Mouse (Mus musculus) heart, adult 18-20 months (tissue): ENCODE results near the gene Htr6. TPM values are rescaled to one million over a fixed set of nuclear protein-coding genes. Genes with fewer than 3 reads are reported as not detected.

ENCODE experiments used
- DNase-seq, 2 experiments: peaks; one replicate each; pipeline ENCODE4 v3.0.0; 2021 to 2022; ENCODE audit warnings: mixed read lengths in 1 of 2
- total RNA-seq, 2 experiments: library from RNA; stranded (reverse); gene quantifications; 2 replicates each; pipeline ENCODE4 v1.2.3; 2021

The Htr6 gene
- total RNA-seq, 2 experiments from 2014 or later: not detected

DNA sequence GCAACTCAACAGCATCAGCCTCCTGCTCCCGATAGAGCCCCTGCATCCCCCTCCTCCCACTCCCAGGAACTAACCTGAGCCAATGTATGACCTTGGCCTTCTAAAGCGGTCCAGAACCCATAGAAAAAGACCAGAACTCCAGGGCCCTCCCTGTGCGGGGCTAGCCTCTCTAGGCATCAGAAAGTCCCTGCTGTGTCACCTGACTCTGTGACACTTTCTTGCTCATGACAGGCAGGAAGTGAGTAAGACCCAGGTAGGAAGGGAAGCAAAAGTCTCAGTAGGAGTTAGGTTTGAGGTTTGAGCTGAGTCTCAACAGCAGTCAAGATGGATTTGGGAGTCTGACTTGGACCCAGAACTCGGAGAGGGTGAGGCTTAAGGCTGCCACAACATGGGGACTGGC lies 11.6 kb upstream of the Htr6 start:
- no peak for DNase-seq

DNA sequence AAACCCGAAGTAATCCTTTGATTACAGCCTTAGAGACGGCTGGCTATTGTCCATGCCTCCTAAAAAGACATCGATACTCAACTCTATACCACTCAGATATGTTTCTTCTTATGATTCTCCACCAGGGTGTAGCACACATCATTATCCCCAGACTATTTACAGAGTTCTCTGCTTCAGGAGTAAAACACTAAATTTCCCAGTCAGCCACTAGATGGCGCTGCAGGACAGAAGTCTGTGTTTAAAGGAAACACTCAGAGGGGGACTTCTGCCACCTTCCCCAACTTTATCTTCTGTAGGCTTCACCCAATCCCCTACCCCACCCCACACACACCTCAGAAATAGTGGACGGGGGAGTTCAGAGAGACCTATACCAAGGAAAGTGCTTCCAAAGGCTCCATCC lies 10.7 kb upstream of the Htr6 start:
- DNase-seq: peak; percentile 82 to 95

DNA sequence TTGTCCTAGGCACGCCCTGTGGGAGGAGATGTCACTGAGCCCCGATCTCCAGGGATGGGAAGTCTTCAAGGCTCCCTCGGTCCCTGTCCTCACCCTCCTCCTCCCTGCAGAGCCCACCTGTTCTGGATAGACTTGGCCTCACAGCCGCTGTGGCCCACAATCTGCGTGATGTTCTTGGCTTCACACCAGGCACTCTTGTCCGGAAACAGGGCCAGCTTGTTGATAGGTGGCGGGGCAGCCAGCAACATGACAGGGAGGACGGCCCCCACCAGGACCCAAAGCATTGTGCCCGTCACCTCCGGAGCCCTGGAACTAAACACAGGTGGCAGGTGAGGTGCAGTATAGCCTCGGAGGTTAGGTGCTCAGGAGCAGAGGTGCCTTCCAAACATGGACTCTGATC lies 10.0 kb upstream of the Htr6 start:
- peak in 1 of 2 experiments; percentile 46 for DNase-seq

DNA sequence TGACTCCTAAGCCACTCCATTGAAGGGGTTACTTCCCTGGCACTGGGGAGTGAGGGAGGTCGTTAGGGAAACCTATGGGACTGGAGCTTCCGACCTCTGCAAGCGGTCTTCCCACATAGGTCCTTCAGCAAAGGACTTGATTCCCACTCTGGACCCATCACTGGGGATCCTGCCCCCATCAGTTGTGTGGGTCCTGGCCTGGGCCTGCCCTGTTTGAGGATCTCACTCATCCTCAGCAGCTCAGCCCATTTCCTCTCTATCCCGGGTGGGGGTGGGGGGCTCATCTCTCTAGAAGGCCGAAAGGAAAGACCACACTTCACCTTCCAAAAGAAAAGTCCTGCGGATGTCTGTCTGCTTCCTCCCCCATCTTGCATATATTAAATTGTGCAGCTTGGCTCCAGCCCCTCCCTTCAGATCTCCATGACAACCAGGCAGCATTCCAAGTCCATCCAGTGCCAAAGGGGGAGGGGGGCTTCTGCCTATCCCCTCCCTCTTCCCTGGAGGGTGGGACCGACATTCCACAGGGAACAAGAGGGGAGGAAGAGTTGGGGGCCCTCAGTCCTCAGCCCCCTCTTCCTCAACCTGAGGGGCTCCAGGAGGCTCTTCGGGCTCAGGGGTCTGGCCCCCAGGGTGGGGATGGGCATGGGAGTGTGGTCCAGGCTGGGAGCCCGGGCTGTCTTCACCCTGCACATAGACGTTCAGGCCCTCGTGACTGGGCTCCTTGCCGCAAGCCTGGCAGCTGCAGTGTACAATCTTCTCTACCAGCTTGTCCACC lies 7.6 kb upstream of the Htr6 start:
- peak in 1 of 2 experiments; percentile 37 for DNase-seq

DNA sequence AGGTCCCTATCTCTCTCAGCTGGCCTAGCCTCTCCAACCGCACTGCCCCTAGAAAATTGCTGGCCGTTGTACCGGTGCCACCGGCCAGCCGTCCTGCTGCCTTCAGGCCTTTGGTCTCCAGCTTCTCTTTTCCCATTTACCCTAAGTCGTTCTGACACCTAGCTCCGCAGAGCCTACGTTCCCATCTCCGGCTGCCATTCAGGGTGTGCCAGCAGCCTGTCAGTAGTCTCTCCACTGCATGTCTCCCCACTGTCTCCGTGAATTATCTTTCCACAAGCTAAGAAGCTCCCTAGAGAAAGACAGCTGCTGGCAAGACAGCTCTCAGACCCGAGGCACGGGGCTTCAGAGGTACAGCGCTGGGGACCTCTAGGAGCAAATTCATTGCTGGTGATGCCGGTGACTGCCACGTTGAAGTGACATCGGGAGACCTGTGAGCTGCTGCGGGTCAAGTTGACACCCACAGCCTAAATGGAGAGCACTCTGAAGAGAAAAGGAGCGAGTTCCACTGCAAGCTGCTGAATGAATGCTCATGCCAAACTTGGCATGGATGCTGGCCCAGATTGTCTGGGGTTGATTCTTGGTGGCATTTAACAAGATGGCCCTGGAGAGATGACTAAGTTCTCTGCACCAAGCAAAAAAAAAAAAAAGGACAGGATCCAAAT lies 6.0 kb upstream of the Htr6 start:
- no peak for DNase-seq

DNA sequence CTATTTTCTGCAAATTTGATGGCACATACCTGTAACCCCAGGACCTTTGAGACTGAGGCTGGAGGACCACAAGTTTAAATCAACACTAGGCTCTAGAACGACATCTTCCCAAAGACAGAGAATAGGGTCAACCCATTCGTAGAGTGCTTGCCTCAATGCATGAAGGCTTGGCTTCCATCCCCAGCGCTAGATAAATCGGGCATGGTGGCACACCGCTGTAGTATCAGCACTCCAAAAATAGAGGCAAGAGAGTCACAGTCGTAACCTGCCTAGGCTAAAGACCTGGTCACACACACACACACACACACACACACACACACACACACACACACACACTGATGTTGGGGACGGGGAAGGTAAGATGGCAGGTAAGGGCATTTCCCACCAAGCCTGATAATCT lies 4.9 kb upstream of the Htr6 start:
- peak in 1 of 2 experiments; percentile 53 for DNase-seq

DNA sequence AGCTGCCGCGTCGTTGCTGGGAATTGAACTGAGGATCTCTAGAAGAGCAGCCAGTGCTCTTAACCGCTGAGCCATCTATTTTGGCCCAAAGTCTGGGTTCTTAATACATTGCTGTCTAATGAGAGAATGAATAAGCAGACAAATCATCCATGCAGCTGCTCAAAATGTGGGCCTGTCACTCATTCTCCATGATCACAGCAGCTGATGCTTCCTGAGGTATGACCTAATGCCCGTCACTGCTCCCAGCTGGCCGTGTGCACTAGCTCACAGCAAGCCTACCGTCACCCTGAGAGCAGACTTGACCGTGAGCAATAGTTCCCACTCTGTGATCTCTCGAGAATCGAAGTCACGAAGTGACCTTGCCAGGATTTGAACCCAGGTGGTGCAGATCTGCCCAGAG lies 4.1 kb upstream of the Htr6 start:
- no peak for DNase-seq

DNA sequence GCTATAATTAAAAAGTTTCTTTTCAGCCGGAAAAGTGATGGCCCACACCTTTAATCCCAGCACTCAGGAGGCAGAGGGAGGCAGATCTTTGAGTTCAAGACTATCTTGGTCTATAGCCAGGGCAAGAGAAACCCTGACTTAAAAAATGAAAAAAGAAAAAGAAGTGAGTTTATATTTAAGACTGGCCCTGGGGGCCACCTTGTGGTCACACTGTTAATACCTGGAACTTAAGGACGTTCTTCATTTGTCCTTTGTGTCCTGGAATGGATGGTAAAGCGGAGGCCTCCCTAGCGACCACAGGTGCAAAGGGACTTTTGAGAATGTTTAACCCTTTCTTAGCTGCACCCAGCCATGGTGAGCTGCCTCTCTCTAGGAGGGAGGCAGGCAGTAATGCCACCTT lies 3.4 kb upstream of the Htr6 start:
- DNase-seq: no peak

DNA sequence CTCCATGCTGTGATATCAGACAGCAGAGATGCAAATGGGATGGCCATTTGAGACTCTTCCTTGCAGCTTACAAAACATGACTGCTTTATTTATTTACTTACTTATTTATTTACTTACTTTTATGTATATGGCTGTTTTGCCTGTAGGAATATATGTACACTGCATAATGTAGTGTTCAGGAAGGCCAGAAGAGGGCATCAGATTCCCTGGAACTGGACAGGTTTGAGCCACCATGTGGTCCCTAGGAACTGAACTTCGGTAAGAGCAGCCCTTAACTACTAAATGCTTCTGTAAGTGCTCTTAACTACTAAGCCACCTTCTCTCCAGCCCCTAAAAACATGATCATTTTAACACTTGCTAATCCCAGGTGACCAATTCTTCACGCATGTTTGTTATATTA lies 2.9 kb upstream of the Htr6 start:
- DNase-seq: peak in 1 of 2 experiments; percentile 59

DNA sequence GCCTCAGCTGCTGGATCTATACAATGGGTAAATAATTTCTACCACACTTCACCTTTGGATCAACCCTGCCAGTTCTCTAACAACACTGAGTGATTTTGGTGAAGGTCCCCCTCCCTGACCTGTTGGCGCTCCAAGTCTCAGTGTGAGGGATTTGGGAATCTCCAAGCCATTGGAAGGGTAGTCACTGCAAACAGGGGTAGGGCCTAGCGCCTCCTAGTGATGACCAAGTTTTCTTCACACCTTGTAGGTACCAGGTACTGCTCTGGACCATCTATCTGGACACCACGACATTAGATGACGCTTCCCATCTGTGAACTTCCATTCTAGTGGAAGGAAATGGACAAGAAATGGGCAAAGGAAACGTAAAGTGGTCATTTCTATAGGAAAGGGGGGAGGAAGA lies 545 bp upstream of the Htr6 start:
- no peak for DNase-seq

DNA sequence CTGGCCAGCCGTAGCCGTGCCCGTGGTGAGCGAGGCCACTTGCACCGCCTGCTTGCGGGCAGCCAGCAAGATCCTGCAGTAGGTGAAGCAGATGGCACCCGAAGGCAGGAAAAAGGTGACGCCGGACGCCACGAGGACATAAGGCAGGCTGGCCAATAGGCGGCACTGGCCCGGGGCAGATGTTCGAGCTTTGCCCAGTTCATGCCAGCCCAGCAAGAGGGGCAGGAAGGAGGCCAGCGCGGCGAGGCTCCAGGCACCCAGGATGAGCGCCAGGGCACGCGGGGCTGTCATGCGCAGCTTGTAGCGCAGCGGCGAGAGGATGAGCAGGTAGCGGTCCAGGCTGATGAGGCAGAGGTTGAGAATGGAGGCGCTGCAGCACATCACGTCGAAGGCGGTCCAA lies 1.3 kb downstream of the Htr6 start:
- DNase-seq: no peak

DNA sequence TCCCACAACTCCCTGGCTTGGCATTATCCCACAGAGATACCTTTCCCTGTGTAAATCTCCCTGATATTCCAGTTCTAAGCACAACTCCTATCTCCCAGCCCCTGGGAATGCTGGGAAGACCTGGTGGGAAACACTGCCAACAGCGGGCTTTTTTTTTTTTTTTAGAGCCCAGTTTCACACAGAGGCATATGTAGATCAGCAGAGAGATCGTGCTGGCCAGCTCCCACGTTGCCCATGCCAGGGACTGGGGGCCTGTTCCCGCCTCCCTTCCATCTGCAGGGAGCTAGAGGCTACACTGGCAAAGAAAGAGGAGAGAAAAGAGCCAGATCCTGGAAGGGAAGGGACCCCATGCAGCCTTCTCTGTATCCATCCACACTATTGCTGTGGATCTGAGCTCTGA lies 7.1 kb downstream of the Htr6 start:
- no peak for DNase-seq

DNA sequence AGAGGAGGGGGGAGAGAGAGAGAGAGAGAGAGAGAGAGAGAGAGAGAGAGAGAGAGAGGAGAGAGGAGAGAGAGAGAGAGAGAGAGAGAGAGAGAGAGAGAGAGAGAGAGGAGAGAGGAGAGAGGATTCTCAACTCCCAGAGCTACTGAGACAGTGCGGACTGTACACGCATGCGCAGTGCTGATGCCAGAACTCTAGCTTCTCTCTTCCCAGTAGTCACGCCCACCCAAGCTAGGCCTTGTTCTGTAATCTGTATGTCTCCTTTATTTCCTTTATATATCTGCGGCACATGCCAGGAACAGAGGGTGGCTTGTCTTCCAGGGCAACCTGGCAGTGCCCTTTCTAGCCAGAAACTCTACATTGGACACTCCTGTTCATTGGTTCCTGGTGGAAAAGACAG lies 10.5 kb downstream of the Htr6 start:
- no peak for DNase-seq

DNA sequence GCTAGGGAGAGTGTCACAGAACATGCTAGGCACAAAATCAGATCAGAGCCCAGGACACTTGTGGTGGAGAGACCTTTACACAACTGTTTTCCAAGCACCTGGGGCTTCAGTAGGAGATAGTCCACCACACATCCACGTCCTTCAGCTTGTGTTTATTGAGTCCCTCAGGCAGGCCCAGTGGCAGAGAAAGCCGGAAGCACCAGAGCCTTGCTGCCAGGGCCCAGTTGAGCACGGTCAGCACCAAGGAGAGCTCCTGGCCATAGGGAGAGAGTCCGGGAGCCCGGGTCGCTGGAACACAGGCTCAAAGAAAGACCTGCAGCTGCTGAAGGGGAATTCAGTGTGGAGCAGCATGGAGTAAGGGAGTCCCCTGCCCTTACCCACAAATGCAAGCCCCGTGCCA lies 15.8 kb downstream of the Htr6 start:
- no peak for DNase-seq

DNA sequence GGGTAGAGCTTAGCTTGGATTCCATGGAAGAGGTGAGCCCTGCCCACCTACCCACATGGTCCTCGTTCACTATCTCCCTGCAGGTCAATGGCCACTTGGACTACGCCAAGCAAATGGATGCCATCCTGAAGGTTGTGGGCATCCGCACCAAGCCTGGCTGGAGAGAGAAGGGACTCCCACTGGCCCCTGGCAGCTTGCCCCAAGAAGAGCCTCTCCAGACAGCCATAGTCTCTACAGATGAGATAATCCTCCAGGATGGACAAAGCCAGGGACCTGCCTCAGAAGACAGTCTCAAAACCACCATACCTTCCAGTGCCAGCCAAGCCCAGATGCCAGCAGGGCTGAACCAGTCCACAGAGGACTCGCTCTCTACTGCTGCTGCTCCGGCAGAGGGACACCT lies 17.3 kb downstream of the Htr6 start:
- DNase-seq: no peak

DNA sequence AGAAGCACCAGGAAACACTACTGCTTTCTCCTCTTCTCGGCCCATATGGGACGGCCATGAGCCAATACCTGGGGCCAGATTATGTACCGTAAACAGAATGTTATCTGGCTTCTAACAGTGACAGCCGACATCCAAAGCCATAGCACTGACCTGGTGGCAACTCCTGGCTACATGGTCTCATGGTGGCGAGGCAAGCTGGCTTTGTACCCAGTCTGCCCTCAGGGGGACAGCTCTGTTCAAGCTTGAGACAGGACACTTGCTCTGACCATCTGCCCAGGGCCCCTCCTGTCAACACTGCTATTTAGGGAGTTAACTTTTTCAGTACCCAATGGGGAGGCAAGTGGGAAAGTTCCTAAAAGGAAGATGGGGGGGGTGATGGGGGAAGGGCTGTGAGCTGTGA lies 18.1 kb downstream of the Htr6 start:
- DNase-seq: no peak

DNA sequence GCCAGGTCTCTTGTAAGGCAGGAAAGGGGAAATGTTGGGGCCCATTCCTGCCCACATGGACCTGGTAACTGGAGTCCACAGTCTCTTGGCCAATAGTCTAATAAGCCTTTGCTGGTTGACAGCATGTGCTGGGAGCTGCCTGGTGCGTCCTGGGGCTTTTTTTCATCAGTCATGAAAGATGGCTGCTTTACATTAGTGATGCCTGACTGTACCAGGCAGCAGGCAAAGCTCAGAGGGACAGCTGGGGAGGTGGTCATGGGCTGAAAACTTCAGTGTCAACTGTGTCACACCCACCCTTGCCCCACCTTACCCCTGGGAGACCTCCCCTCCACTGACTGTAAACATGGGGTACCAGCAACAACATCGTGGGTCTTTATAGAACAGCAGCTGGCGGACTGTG lies 19.6 kb downstream of the Htr6 start:
- DNase-seq: no peak

DNA sequence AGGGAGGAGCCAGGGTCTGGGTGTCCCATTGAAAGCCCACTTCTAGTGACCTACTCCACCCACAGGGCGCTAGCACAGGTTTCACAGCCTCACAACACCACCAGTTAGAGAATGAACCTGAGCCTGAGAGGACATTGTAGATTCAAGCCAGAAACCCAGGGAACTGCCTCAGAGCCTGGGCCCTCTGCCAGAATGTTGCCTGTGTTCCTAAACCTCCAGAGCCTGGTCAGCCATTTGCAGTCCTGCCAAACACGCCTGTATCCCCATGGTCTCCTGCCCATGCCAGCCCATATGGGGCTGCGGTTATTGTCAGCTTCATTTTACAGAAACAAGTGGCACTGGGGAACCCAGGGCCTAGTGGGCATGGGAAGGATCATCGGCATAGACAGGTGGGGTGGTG lies 20.0 kb downstream of the Htr6 start:
- peak; percentile 54 to 56 for DNase-seq

DNA sequence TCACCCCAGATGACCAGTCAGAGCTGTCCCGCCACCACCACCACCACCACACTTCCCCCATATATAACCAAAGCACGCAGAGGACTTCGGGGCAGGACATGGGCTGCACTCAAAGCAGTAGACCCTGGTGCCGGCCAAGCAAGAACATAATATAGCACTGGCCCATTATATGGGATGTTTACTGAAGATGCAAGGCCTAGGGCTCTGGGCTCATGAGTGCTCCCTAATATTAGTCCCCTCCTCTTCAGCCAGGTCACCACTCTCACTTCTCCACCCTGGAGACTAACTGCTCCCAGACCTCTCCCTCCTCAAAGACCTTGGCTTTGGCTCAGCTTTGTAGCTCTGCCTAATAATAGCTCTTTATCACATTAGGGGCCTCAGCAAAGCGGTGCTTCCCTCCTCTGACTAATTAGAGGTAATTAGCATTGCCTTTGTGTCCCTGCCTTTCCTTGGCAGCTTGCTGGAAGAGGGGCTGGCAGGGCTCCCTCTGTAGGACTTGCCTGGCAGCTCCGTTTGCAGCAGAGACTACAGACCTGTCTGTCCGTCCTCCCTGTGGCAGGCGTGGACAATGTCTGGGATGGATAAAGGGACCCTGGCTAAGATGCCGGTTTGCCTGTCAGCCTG lies 21.0 kb downstream of the Htr6 start:
- DNase-seq: peak; percentile 26 to 48

DNA sequence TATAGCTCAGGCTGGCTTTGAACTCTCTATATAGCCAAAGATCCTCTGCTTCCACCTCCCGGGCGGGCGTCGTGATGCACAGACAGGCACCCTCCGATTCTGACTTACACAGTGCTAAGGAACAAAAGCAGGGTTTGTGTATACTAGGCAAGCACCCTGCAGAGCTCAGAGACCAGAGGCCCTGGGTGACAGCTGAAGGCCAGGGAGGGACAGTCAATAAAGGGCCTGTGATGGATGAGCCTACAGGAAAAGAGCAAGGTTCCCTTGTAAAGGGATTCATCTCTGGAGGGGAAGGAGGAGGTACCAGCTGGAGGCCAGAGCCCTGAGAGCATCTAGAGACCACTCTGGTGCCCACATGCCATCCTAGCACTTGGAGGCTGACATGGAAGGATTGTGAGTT lies 22.0 kb downstream of the Htr6 start:
- DNase-seq: no peak

DNA sequence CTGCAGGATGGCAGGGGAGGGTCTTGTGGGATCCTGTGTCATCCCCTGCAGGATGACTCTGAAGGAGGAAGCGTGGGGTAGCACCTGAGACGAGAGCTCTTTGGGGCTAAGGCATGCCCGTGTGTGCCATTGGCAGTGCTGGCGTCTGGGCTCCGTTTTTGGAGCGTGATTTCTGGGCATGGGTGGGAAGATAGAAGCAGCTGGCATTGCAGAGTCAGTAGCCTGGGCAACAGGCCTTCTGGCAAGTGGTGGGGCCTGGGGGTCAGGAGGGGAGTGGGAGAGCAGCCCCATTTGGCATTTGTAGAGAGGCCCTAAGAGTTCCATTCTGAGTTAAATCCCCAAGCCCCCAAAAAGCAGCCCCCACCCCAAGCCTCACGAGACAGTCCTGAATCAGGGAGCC lies 22.6 kb downstream of the Htr6 start:
- DNase-seq: no peak

DNA sequence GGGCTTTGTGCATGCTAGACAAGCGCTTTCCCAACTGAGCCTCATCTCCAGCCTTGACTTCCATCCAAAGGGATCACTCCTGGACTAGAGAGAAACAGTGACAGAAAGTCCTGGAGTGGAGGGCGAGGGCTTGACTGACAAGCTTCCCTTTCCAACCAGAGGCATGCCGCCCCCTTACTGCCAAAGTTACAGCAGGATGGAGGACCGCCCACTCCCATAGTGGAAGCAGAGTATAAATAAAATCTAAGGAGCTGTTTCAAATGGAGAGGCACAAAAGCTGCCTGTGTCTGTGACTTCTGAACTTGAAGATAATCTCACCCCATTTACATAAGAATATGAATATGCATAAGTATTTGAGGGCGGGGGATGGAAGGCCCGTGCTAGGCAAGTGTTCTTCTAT lies 26.9 kb downstream of the Htr6 start:
- no peak for DNase-seq

DNA sequence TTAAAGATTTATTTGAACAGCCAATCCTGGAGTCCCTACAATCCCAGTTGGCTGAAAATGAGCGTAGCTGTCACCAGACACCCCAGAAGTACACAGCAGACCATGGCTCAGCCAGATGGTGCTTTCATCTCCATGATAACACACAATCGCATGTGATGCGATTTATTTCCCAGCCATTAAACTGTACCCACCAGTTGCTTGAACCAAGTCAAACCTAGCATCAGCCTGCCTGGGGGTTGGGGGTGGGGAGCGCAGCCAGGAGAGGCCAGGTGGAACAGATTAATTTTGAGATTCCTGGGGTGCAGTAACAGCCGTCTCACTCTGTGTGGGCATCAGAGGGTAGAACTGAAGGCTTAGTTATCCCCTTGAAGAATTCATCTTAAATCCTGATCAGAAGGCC lies 29.0 kb downstream of the Htr6 start:
- DNase-seq: no peak

DNA sequence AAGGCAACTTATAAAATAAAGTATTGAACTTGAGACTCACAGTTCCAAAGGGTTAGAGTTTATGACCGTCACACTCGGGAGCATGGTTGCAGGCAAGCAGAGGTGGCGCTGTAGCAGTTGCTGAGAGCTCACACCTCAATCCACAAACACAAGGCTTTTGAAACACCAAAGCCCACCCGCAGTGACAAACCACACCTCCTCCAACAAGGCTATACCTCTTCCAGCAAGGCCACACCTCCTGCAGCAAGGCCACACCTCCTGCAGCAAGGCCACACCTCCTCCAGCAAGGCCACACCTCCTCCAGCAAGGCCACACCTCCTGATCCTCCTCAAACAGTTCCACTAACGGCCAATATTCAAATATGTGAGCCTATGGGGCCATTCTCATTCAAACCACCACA lies 30.8 kb downstream of the Htr6 start:
- no peak for DNase-seq
